Mouse (Mus musculus): ENCODE data around the gene Pam. TPM values are rescaled to one million over a fixed set of nuclear protein-coding genes. Genes with fewer than 3 reads are reported as not detected.

The Pam gene
- polyA plus RNA-seq, 1 experiment from 2014 or later: 10.1 TPM

- H3K36me3 ChIP-seq: no peaks in the 10 kb centered on the region
- H3K4me3 ChIP-seq: no peak overlapping the region
- no peak for DNase-seq (ENCODE audit: low spot score)
- H3K4me1 ChIP-seq: no peaks in the 10 kb centered on the region
- WGBS: 93% methylated on average over 7 of the region's 7 CpGs
- no peak overlapping the region for H3K27ac ChIP-seq
- no peaks in the 10 kb centered on the region for H3K27me3 ChIP-seq (ENCODE audit: low read depth, poor library complexity, severe bottlenecking)
- H3K9me3 ChIP-seq (replicated peaks): no peaks in the 10 kb centered on the region
These were observed 191.5 kb downstream of the Pam start for GRCm38 (mm10) chr1:97903912-97904460.

- Histone ChIP-seq H3K27me3 (ENCODE audit: low read depth, poor library complexity, severe bottlenecking) (no peaks in the 10 kb centered on the region), H3K9me3 (replicated peaks) (no peaks in the 10 kb centered on the region), H3K36me3 (no peaks in the 10 kb centered on the region), H3K4me1 (no peaks in the 10 kb centered on the region), H3K4me3 (no peak overlapping the region), H3K27ac (no peak overlapping the region)
- 89% methylated on average over 7 of the region's 7 CpGs for WGBS
- DNase-seq (ENCODE audit: low spot score): no peak
These were observed 192.6 kb downstream of the Pam start for GRCm38 (mm10) chr1:97902830-97903229.

GRCm38 (mm10) chr1:97900559-97901153 is 194.8 kb downstream of the Pam start:
- H3K36me3 ChIP-seq: no peaks in the 10 kb centered on the region
- H3K27me3 ChIP-seq (ENCODE audit: low read depth, poor library complexity, severe bottlenecking): no peaks in the 10 kb centered on the region
- WGBS: 92% methylated on average over 7 of the region's 7 CpGs
- DNase-seq (ENCODE audit: low spot score): no peak
- no peaks in the 10 kb centered on the region for H3K4me1 ChIP-seq
- no peak overlapping the region for H3K4me3 ChIP-seq
- H3K27ac ChIP-seq: no peak overlapping the region
- no peaks in the 10 kb centered on the region for H3K9me3 ChIP-seq (replicated peaks)

GRCm38 (mm10) chr1:97887511-97887910 is 207.9 kb downstream of the Pam start:
- no peaks in the 10 kb centered on the region for H3K4me1 ChIP-seq
- H3K4me3 ChIP-seq: no peak overlapping the region
- no peaks in the 10 kb centered on the region for H3K9me3 ChIP-seq (replicated peaks)
- H3K27ac ChIP-seq: no peak overlapping the region
- WGBS: 93% methylated on average over 9 of the region's 9 CpGs
- no peaks in the 10 kb centered on the region for H3K36me3 ChIP-seq
- H3K27me3 ChIP-seq (ENCODE audit: low read depth, poor library complexity, severe bottlenecking): no peaks in the 10 kb centered on the region
- no peak for DNase-seq (ENCODE audit: low spot score)

GRCm38 (mm10) chr1:97883498-97883897 is 211.9 kb downstream of the Pam start:
- no peak for DNase-seq (ENCODE audit: low spot score)
- H3K36me3 ChIP-seq: no peaks in the 10 kb centered on the region
- no peak overlapping the region for H3K27ac ChIP-seq
- no peaks in the 10 kb centered on the region for H3K27me3 ChIP-seq (ENCODE audit: low read depth, poor library complexity, severe bottlenecking)
- no peaks in the 10 kb centered on the region for H3K9me3 ChIP-seq (replicated peaks)
- no peaks in the 10 kb centered on the region for H3K4me1 ChIP-seq
- no peak overlapping the region for H3K4me3 ChIP-seq
- 91% methylated on average over 7 of the region's 7 CpGs for WGBS

GRCm38 (mm10) chr1:97877037-97877436 is 218.4 kb downstream of the Pam start:
- H3K27ac ChIP-seq: no peak overlapping the region
- no peaks in the 10 kb centered on the region for H3K27me3 ChIP-seq (ENCODE audit: low read depth, poor library complexity, severe bottlenecking)
- no peaks in the 10 kb centered on the region for H3K4me1 ChIP-seq
- no peaks in the 10 kb centered on the region for H3K9me3 ChIP-seq (replicated peaks)
- H3K4me3 ChIP-seq: no peak overlapping the region
- DNase-seq (ENCODE audit: low spot score): no peak
- no peaks in the 10 kb centered on the region for H3K36me3 ChIP-seq

GRCm38 (mm10) chr1:97873490-97874054 is 221.9 kb downstream of the Pam start:
- Histone ChIP-seq H3K27me3 (ENCODE audit: low read depth, poor library complexity, severe bottlenecking) (no peaks in the 10 kb centered on the region), H3K9me3 (replicated peaks) (no peaks in the 10 kb centered on the region), H3K4me3 (no peak overlapping the region), H3K36me3 (no peaks in the 10 kb centered on the region), H3K27ac (no peak overlapping the region), H3K4me1 (no peaks in the 10 kb centered on the region)
- 97% methylated on average over 2 of the region's 2 CpGs for WGBS
- no peak for DNase-seq (ENCODE audit: low spot score)

GRCm38 (mm10) chr1:97872493-97872892 is 223.0 kb downstream of the Pam start:
- no peaks in the 10 kb centered on the region for H3K4me1 ChIP-seq
- WGBS: 76% methylated on average over 5 of the region's 5 CpGs
- no peaks in the 10 kb centered on the region for H3K27me3 ChIP-seq (ENCODE audit: low read depth, poor library complexity, severe bottlenecking)
- H3K4me3 ChIP-seq: no peak overlapping the region
- H3K36me3 ChIP-seq: no peaks in the 10 kb centered on the region
- no peak for DNase-seq (ENCODE audit: low spot score)
- no peak overlapping the region for H3K27ac ChIP-seq
- no peaks in the 10 kb centered on the region for H3K9me3 ChIP-seq (replicated peaks)

- Histone ChIP-seq H3K9me3 (replicated peaks) (no peaks in the 10 kb centered on the region), H3K4me3 (no peak overlapping the region), H3K36me3 (no peaks in the 10 kb centered on the region), H3K27ac (no peak overlapping the region), H3K4me1 (no peaks in the 10 kb centered on the region), H3K27me3 (ENCODE audit: low read depth, poor library complexity, severe bottlenecking) (no peaks in the 10 kb centered on the region)
- no peak for DNase-seq (ENCODE audit: low spot score)
- WGBS: 84% methylated on average over 2 of the region's 2 CpGs
These were observed 223.4 kb downstream of the Pam start for GRCm38 (mm10) chr1:97872072-97872471.

GRCm38 (mm10) chr1:97864135-97864534 is 231.3 kb downstream of the Pam start:
- WGBS: 97% methylated on average over 7 of the region's 7 CpGs
- Histone ChIP-seq H3K36me3 (no peaks in the 10 kb centered on the region), H3K9me3 (replicated peaks) (no peaks in the 10 kb centered on the region), H3K4me3 (no peak overlapping the region), H3K4me1 (no peaks in the 10 kb centered on the region), H3K27ac (no peak overlapping the region), H3K27me3 (ENCODE audit: low read depth, poor library complexity, severe bottlenecking) (no peaks in the 10 kb centered on the region)
- no peak for DNase-seq (ENCODE audit: low spot score)

GRCm38 (mm10) chr1:97863140-97863539 is 232.3 kb downstream of the Pam start:
- Histone ChIP-seq H3K27me3 (ENCODE audit: low read depth, poor library complexity, severe bottlenecking) (no peaks in the 10 kb centered on the region), H3K4me1 (no peaks in the 10 kb centered on the region), H3K36me3 (no peaks in the 10 kb centered on the region), H3K4me3 (no peak overlapping the region), H3K9me3 (replicated peaks) (no peaks in the 10 kb centered on the region), H3K27ac (no peak overlapping the region)
- 92% methylated on average over 9 of the region's 9 CpGs for WGBS
- no peak for DNase-seq (ENCODE audit: low spot score)

GRCm38 (mm10) chr1:97862734-97863133 is 232.7 kb downstream of the Pam start:
- H3K27ac ChIP-seq: no peak overlapping the region
- no peaks in the 10 kb centered on the region for H3K4me1 ChIP-seq
- no peak overlapping the region for H3K4me3 ChIP-seq
- H3K9me3 ChIP-seq (replicated peaks): no peaks in the 10 kb centered on the region
- no peaks in the 10 kb centered on the region for H3K36me3 ChIP-seq
- 84% methylated on average over 5 of the region's 5 CpGs for WGBS
- H3K27me3 ChIP-seq (ENCODE audit: low read depth, poor library complexity, severe bottlenecking): no peaks in the 10 kb centered on the region
- DNase-seq (ENCODE audit: low spot score): no peak

- no peaks in the 10 kb centered on the region for H3K27me3 ChIP-seq (ENCODE audit: low read depth, poor library complexity, severe bottlenecking)
- no peak overlapping the region for H3K4me3 ChIP-seq
- 82% methylated on average over 3 of the region's 3 CpGs for WGBS
- H3K27ac ChIP-seq: no peak overlapping the region
- H3K36me3 ChIP-seq: no peaks in the 10 kb centered on the region
- no peaks in the 10 kb centered on the region for H3K4me1 ChIP-seq
- DNase-seq (ENCODE audit: low spot score): no peak
- H3K9me3 ChIP-seq (replicated peaks): no peaks in the 10 kb centered on the region
These were observed 241.2 kb downstream of the Pam start for GRCm38 (mm10) chr1:97854256-97854655.

Data from limb, embryonic 10.5 days (tissue).